Mouse (Mus musculus) C2C12 (cell line): Measurements from ENCODE around the gene Sh3bp4.

Source experiments
- CEBPB ChIP-seq: IDR thresholded peaks from one replicate; pipeline ENCODE4 v1.6.1; 2011; ENCODE audit warnings: low read depth, mild to moderate bottlenecking, control low read depth, moderate library complexity
- CTCF ChIP-seq: IDR thresholded peaks from one replicate; pipeline ENCODE4 v1.5.1; 2011; ENCODE audit not compliant: control insufficient read depth, insufficient read depth, insufficient read length
- MYOG ChIP-seq: IDR thresholded peaks from one replicate; pipeline ENCODE4 v1.6.1; 2011; ENCODE audit not compliant: control insufficient read depth, insufficient read length; ENCODE audit errors: extremely low read depth

GRCm38 (mm10) chr1:89035115-89035514, 35.1 kb upstream of the Sh3bp4 start:
- TF ChIP-seq CTCF (no peak), MYOG (no peak), CEBPB (no peak)
